Comparison of ENCODE assay signal across 20 mouse cellular contexts in genomic region chr17:46843716-46844115, GRCm38 (mm10). TPM values are rescaled to one million over a fixed set of nuclear protein-coding genes. Genes with fewer than 3 reads are reported as not detected.
DNase-seq lines count a peak whose midpoint lies in the region; ATAC-seq and TF ChIP-seq lines count a peak whose summit lies in the region.
"Had no signal": no experiment of that assay in that cellular context is flagged by ENCODE, and none has a peak within 500 bp of the region (broad histone marks: within the 10 kb centered on the region; RNA-seq: fewer than 3 reads in every experiment).

No protein-coding gene starts in this region.

- H3K4me2 ChIP-seq in hindbrain, embryonic 13.5 days = no peak overlapping the region
- no peak overlapping the region for H3K4me2 ChIP-seq in hindbrain, embryonic 11.5 days (replicated peaks; ENCODE audit: low read depth, low read length)
- no peak overlapping the region for H3K4me2 ChIP-seq in midbrain, embryonic 16.5 days (ENCODE audit: low read length)
- no peak overlapping the region for H3K4me2 ChIP-seq in midbrain, embryonic 11.5 days
- no peak overlapping the region for H3K4me2 ChIP-seq in neural tube, embryonic 15.5 days
- H3K4me2 ChIP-seq in stomach, postnatal 0 days (replicated peaks; ENCODE audit: low read depth) = no peak overlapping the region
- H3K4me2 ChIP-seq: heart, embryonic 11.5 days; hindbrain, embryonic 15.5 days; liver, embryonic 15.5 days; lung, embryonic 14.5 days had no signal

- DNase-seq in hindbrain, embryonic 11.5 days (ENCODE audit: low spot score) = no peak
- no peak for DNase-seq in midbrain, embryonic 11.5 days (ENCODE audit: low spot score, missing footprints)
- DNase-seq in limb, embryonic 10.5 days (ENCODE audit: low spot score) = peak; percentile 44
- no peak for DNase-seq in stomach, postnatal 0 days (ENCODE audit: low spot score)
- no peak for DNase-seq in gastrocnemius, postnatal 10 days
- DNase-seq: adrenal gland, adult 8-10 months; cerebellum, adult 8-10 months; cerebellum, postnatal 36 days; gastrocnemius, postnatal 36 days; heart, postnatal 36 days; left cerebral cortex, postnatal 4 days; lung, embryonic 14.5 days; lung, postnatal 14 days had no signal

- 69% methylated on average over 7 of the region's 7 CpGs for WGBS in hindbrain, embryonic 13.5 days
- 81% methylated on average over 7 of the region's 7 CpGs for WGBS in hindbrain, embryonic 11.5 days
- WGBS in midbrain, embryonic 16.5 days = 63% methylated on average over 7 of the region's 7 CpGs
- 81% methylated on average over 7 of the region's 7 CpGs for WGBS in midbrain, embryonic 11.5 days
- 28% methylated on average over 7 of the region's 7 CpGs for WGBS in limb, embryonic 10.5 days
- WGBS in neural tube, embryonic 15.5 days = 25% methylated on average over 7 of the region's 7 CpGs
- 81% methylated on average over 7 of the region's 7 CpGs for WGBS in stomach, postnatal 0 days

- TF ChIP-seq CTCF in stomach, postnatal 0 days (IDR thresholded peaks at IDR 0.05; ENCODE audit: low read depth) = no peak

- H3K9me3 ChIP-seq in hindbrain, embryonic 13.5 days = no peaks in the 10 kb centered on the region
- H3K9me3 ChIP-seq in hindbrain, embryonic 11.5 days (ENCODE audit: control insufficient read depth, low read length) = no peaks in the 10 kb centered on the region
- no peaks in the 10 kb centered on the region for H3K9me3 ChIP-seq in midbrain, embryonic 16.5 days (replicated peaks; ENCODE audit: control insufficient read depth, low read length, poor library complexity, severe bottlenecking)
- no peaks in the 10 kb centered on the region for H3K9me3 ChIP-seq in midbrain, embryonic 11.5 days (ENCODE audit: control insufficient read depth, low read length)
- no peaks in the 10 kb centered on the region for H3K9me3 ChIP-seq in limb, embryonic 10.5 days (replicated peaks)
- no peaks in the 10 kb centered on the region for H3K9me3 ChIP-seq in neural tube, embryonic 15.5 days (replicated peaks)
- H3K9me3 ChIP-seq in stomach, postnatal 0 days (ENCODE audit: control insufficient read depth, low read length) = no peaks in the 10 kb centered on the region
- H3K9me3 ChIP-seq: hindbrain, embryonic 15.5 days; liver, embryonic 15.5 days had no signal

- TF ChIP-seq EP300 in stomach, postnatal 0 days (optimal IDR thresholded peaks at IDR 0.05) = no peak

- H3K36me3 ChIP-seq in hindbrain, embryonic 13.5 days = peaks cover 5% of the 10 kb centered on the region; the same call in 1 of the 2 replicates
- H3K36me3 ChIP-seq in hindbrain, embryonic 11.5 days (ENCODE audit: control insufficient read depth, insufficient read depth, low read length) = no peaks in the 10 kb centered on the region
- no peaks in the 10 kb centered on the region for H3K36me3 ChIP-seq in midbrain, embryonic 16.5 days (ENCODE audit: control insufficient read depth, insufficient read depth, low read length)
- no peaks in the 10 kb centered on the region for H3K36me3 ChIP-seq in midbrain, embryonic 11.5 days (ENCODE audit: control insufficient read depth, insufficient read depth, low read length)
- no peaks in the 10 kb centered on the region for H3K36me3 ChIP-seq in limb, embryonic 10.5 days
- no peaks in the 10 kb centered on the region for H3K36me3 ChIP-seq in neural tube, embryonic 15.5 days
- no peaks in the 10 kb centered on the region for H3K36me3 ChIP-seq in stomach, postnatal 0 days (ENCODE audit: control insufficient read depth, insufficient read depth, low read length)
- H3K36me3 ChIP-seq: hindbrain, embryonic 15.5 days; liver, embryonic 15.5 days had no signal

- no peak for ATAC-seq in hindbrain, embryonic 13.5 days (ENCODE audit: low FRiP score)
- no peak for ATAC-seq in hindbrain, embryonic 11.5 days (ENCODE audit: low FRiP score)
- ATAC-seq in midbrain, embryonic 16.5 days = no peak
- ATAC-seq in midbrain, embryonic 11.5 days (ENCODE audit: low FRiP score) = no peak
- no peak for ATAC-seq in neural tube, embryonic 15.5 days (ENCODE audit: low FRiP score)
- no peak for ATAC-seq in stomach, postnatal 0 days (ENCODE audit: low FRiP score, low TSS enrichment)
- ATAC-seq: forebrain, embryonic 14.5 days had no signal

- H3K27me3 ChIP-seq in hindbrain, embryonic 13.5 days = no peaks in the 10 kb centered on the region
- H3K27me3 ChIP-seq in hindbrain, embryonic 11.5 days (ENCODE audit: control insufficient read depth, insufficient read depth, low read length) = no peaks in the 10 kb centered on the region
- H3K27me3 ChIP-seq in midbrain, embryonic 16.5 days (ENCODE audit: control insufficient read depth, insufficient read depth, low read depth, low read length) = no peaks in the 10 kb centered on the region
- no peaks in the 10 kb centered on the region for H3K27me3 ChIP-seq in midbrain, embryonic 11.5 days (ENCODE audit: control insufficient read depth, insufficient read depth, low read length)
- no peaks in the 10 kb centered on the region for H3K27me3 ChIP-seq in limb, embryonic 10.5 days (ENCODE audit: low read depth, poor library complexity, severe bottlenecking)
- H3K27me3 ChIP-seq in neural tube, embryonic 15.5 days (replicated peaks) = no peaks in the 10 kb centered on the region
- H3K27me3 ChIP-seq in stomach, postnatal 0 days (ENCODE audit: control insufficient read depth, insufficient read depth, low read length) = no peaks in the 10 kb centered on the region
- H3K27me3 ChIP-seq: hindbrain, embryonic 15.5 days; liver, embryonic 15.5 days had no signal

- H3K27ac ChIP-seq in hindbrain, embryonic 13.5 days = peak overlapping the region; percentile 52; the same call in 1 of the 2 replicates
- H3K27ac ChIP-seq in hindbrain, embryonic 11.5 days (ENCODE audit: low read depth, low read length) = no peak overlapping the region
- 0 out of 2 replicates have a peak overlapping the region, but pooled peaks have one; percentile 11 for H3K27ac ChIP-seq in midbrain, embryonic 16.5 days (ENCODE audit: low read length)
- H3K27ac ChIP-seq in midbrain, embryonic 11.5 days (ENCODE audit: low read depth, low read length) = no peak overlapping the region
- H3K27ac ChIP-seq in limb, embryonic 10.5 days = peak overlapping the region; percentile 23; the same call in 1 of the 2 replicates
- peak overlapping the region; percentile 6; the same call in 1 of the 2 replicates for H3K27ac ChIP-seq in neural tube, embryonic 15.5 days (replicated peaks)
- H3K27ac ChIP-seq in stomach, postnatal 0 days (replicated peaks) = no peak overlapping the region
- H3K27ac ChIP-seq: hindbrain, embryonic 15.5 days; liver, embryonic 15.5 days had no signal

- H3K9ac ChIP-seq in hindbrain, embryonic 13.5 days = 0 out of 2 replicates have a peak overlapping the region, but pooled peaks have one; percentile 9
- no peak overlapping the region for H3K9ac ChIP-seq in hindbrain, embryonic 11.5 days (ENCODE audit: low read depth, low read length)
- no peak overlapping the region for H3K9ac ChIP-seq in midbrain, embryonic 16.5 days (ENCODE audit: low read depth, low read length)
- H3K9ac ChIP-seq in midbrain, embryonic 11.5 days (ENCODE audit: low read length) = no peak overlapping the region
- no peak overlapping the region for H3K9ac ChIP-seq in neural tube, embryonic 15.5 days (replicated peaks)
- H3K9ac ChIP-seq in stomach, postnatal 0 days (ENCODE audit: low read length) = no peak overlapping the region
- H3K9ac ChIP-seq: hindbrain, embryonic 15.5 days; liver, embryonic 15.5 days; lung, embryonic 14.5 days had no signal

- no peak overlapping the region for H3K4me3 ChIP-seq in hindbrain, embryonic 13.5 days
- H3K4me3 ChIP-seq in hindbrain, embryonic 11.5 days (ENCODE audit: low read depth, low read length) = no peak overlapping the region
- H3K4me3 ChIP-seq in midbrain, embryonic 16.5 days (ENCODE audit: low read depth, low read length) = no peak overlapping the region
- H3K4me3 ChIP-seq in midbrain, embryonic 11.5 days (ENCODE audit: low read depth, low read length) = no peak overlapping the region
- H3K4me3 ChIP-seq in limb, embryonic 10.5 days = no peak overlapping the region
- H3K4me3 ChIP-seq in neural tube, embryonic 15.5 days (replicated peaks) = no peak overlapping the region
- no peak overlapping the region for H3K4me3 ChIP-seq in stomach, postnatal 0 days (ENCODE audit: low read depth, low read length)
- H3K4me3 ChIP-seq: hindbrain, embryonic 15.5 days; liver, embryonic 15.5 days had no signal

- peaks cover 16% of the 10 kb centered on the region for H3K4me1 ChIP-seq in hindbrain, embryonic 13.5 days (replicated peaks)
- no peaks in the 10 kb centered on the region for H3K4me1 ChIP-seq in hindbrain, embryonic 11.5 days (replicated peaks; ENCODE audit: control insufficient read depth, insufficient read depth, low read length)
- H3K4me1 ChIP-seq in midbrain, embryonic 16.5 days (ENCODE audit: control insufficient read depth, insufficient read depth, low read length) = no peaks in the 10 kb centered on the region
- H3K4me1 ChIP-seq in midbrain, embryonic 11.5 days (ENCODE audit: control insufficient read depth, insufficient read depth, low read length) = no peaks in the 10 kb centered on the region
- H3K4me1 ChIP-seq in limb, embryonic 10.5 days = peaks cover 26% of the 10 kb centered on the region
- H3K4me1 ChIP-seq in neural tube, embryonic 15.5 days = peaks cover 16% of the 10 kb centered on the region
- H3K4me1 ChIP-seq in stomach, postnatal 0 days (replicated peaks; ENCODE audit: control insufficient read depth, insufficient read depth) = no peaks in the 10 kb centered on the region

RNA-seq across cellular contexts. Expression of gene Bicral, which starts 14.6 kb away (rescaled TPM):
- polyA plus RNA-seq in hindbrain, embryonic 13.5 days (2015; fragmentation: Nextera tagmentation; extraction: Ambion mirVana) = 5.9 and 7.8 TPM in 2 replicates
- 5.5 and 7.1 TPM in 2 replicates for polyA plus RNA-seq in hindbrain, embryonic 11.5 days (2014; fragmentation: Nextera tagmentation; extraction: Ambion mirVana)
- polyA plus RNA-seq in midbrain, embryonic 16.5 days (2015; fragmentation: Nextera tagmentation; extraction: Ambion mirVana) = 9.5 and 10.9 TPM in 2 replicates
- 5.8 and 6.4 TPM in 2 replicates for polyA plus RNA-seq in midbrain, embryonic 11.5 days (2014; fragmentation: Nextera tagmentation; extraction: Ambion mirVana)
- 3.6 and 4.3 TPM in 2 replicates for polyA plus RNA-seq in limb, embryonic 10.5 days (2016; fragmentation: Nextera tagmentation; extraction: Ambion mirVana)
- polyA plus RNA-seq in neural tube, embryonic 15.5 days (2015; fragmentation: Nextera tagmentation; extraction: Ambion mirVana) = 6.6 and 8.3 TPM in 2 replicates
- 2.3 and 2.8 TPM in 2 replicates for polyA plus RNA-seq in stomach, postnatal 0 days (2015; fragmentation: Nextera tagmentation; extraction: Ambion mirVana)
- 10 to 100 TPM in 1 of 2 experiments, 1 to 10 TPM in 1; 8.7 to 15.1 TPM for total RNA-seq in gastrocnemius, postnatal 10 days (2021)

RNA-seq across cellular contexts. Expression of gene Tbcc, which starts 46.8 kb away (rescaled TPM):
- polyA plus RNA-seq in hindbrain, embryonic 13.5 days (2015; fragmentation: Nextera tagmentation; extraction: Ambion mirVana) = 58.7 and 63.7 TPM in 2 replicates
- 74.1 and 84.3 TPM in 2 replicates for polyA plus RNA-seq in hindbrain, embryonic 11.5 days (2014; fragmentation: Nextera tagmentation; extraction: Ambion mirVana)
- polyA plus RNA-seq in midbrain, embryonic 16.5 days (2015; fragmentation: Nextera tagmentation; extraction: Ambion mirVana) = 49.5 and 52.6 TPM in 2 replicates
- 72.7 and 76.2 TPM in 2 replicates for polyA plus RNA-seq in midbrain, embryonic 11.5 days (2014; fragmentation: Nextera tagmentation; extraction: Ambion mirVana)
- 62.1 and 66.3 TPM in 2 replicates for polyA plus RNA-seq in limb, embryonic 10.5 days (2016; fragmentation: Nextera tagmentation; extraction: Ambion mirVana)
- 55.9 and 62.5 TPM in 2 replicates for polyA plus RNA-seq in neural tube, embryonic 15.5 days (2015; fragmentation: Nextera tagmentation; extraction: Ambion mirVana)
- polyA plus RNA-seq in stomach, postnatal 0 days (2015; fragmentation: Nextera tagmentation; extraction: Ambion mirVana) = 42.2 and 45.5 TPM in 2 replicates
- total RNA-seq in gastrocnemius, postnatal 10 days (2021) = 10 to 100 TPM; 15.4 to 17.7 TPM

Comparison
In these comparisons a context has a peak if more than half of its experiments do, and no peak if none do; other contexts are left out.
1. H3K27ac ChIP-seq: peak in hindbrain, embryonic 13.5 days (single experiment), midbrain, embryonic 16.5 days (single experiment), limb, embryonic 10.5 days (single experiment) and neural tube, embryonic 15.5 days (single experiment); none in hindbrain, embryonic 11.5 days (single experiment), midbrain, embryonic 11.5 days (single experiment) and stomach, postnatal 0 days (single experiment).